Mouse (Mus musculus) neural tube, embryonic 13.5 days (tissue): Measurements from ENCODE around the gene Ralbp1. TPM values are rescaled to one million over a fixed set of nuclear protein-coding genes. Genes with fewer than 3 reads are reported as not detected.

Experiments
- ATAC-seq: fragments of 200-750 bp; cut with Nextera tagmentation; 2 replicates; pipeline ENCODE4 v1.8.0; 2017; ENCODE audit warnings: low read depth, mild to moderate bottlenecking, moderate TSS enrichment, moderate library complexity
- H3K27ac ChIP-seq: fragments of 300-500 bp; sonication (generic); replicated peaks from 2 replicates; pipeline ENCODE4 v1.5.1; 2015; ENCODE audit warnings: moderate library complexity, mild to moderate bottlenecking, inconsistent platforms
- H3K27me3 ChIP-seq: fragments of 300-500 bp; sonication (generic); 2 replicates; pipeline ENCODE4 v1.6.1; 2015; ENCODE audit warnings: mild to moderate bottlenecking, inconsistent platforms
- H3K36me3 ChIP-seq: fragments of 300-500 bp; sonication (generic); 2 replicates; pipeline ENCODE4 v1.6.1; 2015; ENCODE audit warnings: mild to moderate bottlenecking, inconsistent platforms
- H3K4me1 ChIP-seq: fragments of 300-500 bp; sonication (generic); replicated peaks from 2 replicates; pipeline ENCODE4 v1.6.1; 2015; ENCODE audit warnings: inconsistent platforms
- H3K4me2 ChIP-seq: fragments of 300-500 bp; sonication (generic); 2 replicates; pipeline ENCODE4 v1.6.1; 2015; ENCODE audit warnings: inconsistent platforms, mild to moderate bottlenecking, moderate library complexity
- H3K4me3 ChIP-seq: fragments of 300-500 bp; sonication (generic); 2 replicates; pipeline ENCODE4 v1.5.1; 2015; ENCODE audit warnings: mild to moderate bottlenecking, inconsistent platforms
- H3K9ac ChIP-seq: fragments of 300-500 bp; sonication (generic); 2 replicates; pipeline ENCODE4 v1.6.1; 2015; ENCODE audit warnings: moderate library complexity, mild to moderate bottlenecking, inconsistent platforms
- H3K9me3 ChIP-seq: fragments of 300-500 bp; sonication (generic); 2 replicates; pipeline ENCODE4 v1.6.1; 2016; ENCODE audit warnings: inconsistent platforms
- WGBS: fragments of 180-500 bp; shearing (Covaris S2); methylation state at CpG from one replicate; pipeline ENCODE4 v1.1.7; 2015; 5-methylcytosine and 5-hydroxymethylcytosine counted together
- polyA plus RNA-seq: library from polyadenylated mRNA; unstranded; fragments of >200 nt; fragmentation: Nextera tagmentation; extraction: Ambion mirVana; gene quantifications from 2 replicates; pipeline ENCODE4 v1.2.1, GENCODE M21; 2015

Ralbp1 gene
- polyA plus RNA-seq, 1 experiment from 2014 or later, result 57.7 TPM

DNA sequence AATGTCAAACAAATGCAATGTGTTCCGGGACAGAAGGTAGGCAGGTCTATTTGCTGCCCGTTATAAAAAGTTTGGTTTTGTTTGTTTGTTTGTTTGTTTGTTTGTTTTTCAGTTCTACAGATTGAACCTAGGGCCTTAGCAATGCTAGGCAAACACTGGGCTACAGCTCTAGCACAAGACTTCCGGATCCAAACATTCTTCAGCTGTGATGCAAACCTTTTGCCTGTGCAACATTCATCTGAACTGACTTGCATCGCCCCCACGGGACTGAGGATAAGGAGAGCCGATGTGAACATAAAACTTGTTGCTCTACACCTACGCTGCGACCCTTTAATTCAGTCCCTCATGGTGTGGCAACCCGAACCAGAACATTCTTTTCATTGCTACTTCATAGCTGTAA lies 973 bp upstream of the Ralbp1 start:
- no peak for ATAC-seq
- 72% methylated on average over 9 of the region's 9 CpGs for WGBS

GRCm38 (mm10) chr17:65885398-65885696 lies 251 bp downstream of the Ralbp1 start:
- Histone ChIP-seq H3K9ac (peak overlapping the region; percentile 83), H3K27me3 (no peaks in the 10 kb centered on the region), H3K4me3 (peak overlapping the region; percentile 98), H3K36me3 (no peaks in the 10 kb centered on the region), H3K4me1 (peaks cover 36% of the 10 kb centered on the region), H3K27ac (peak overlapping the region; percentile 98), H3K9me3 (no peaks in the 10 kb centered on the region), H3K4me2 (peak overlapping the region; percentile 74)
- under 1% methylated on average over 11 of the region's 11 CpGs for WGBS
- ATAC-seq, result no peak

More for the DNA sequence above, 973 bp upstream of the Ralbp1 start:
- Histone ChIP-seq H3K27me3 (no peaks in the 10 kb centered on the region), H3K9me3 (no peaks in the 10 kb centered on the region), H3K36me3 (no peaks in the 10 kb centered on the region), H3K4me3 (peak overlapping the region; percentile 98), H3K9ac (peak overlapping the region; percentile 83), H3K4me2 (peak overlapping the region; percentile 74), H3K4me1 (peaks cover 36% of the 10 kb centered on the region), H3K27ac (peak overlapping the region; percentile 98)

GRCm38 (mm10) chr17:65884691-65885397 lies 754 bp downstream of the Ralbp1 start:
- peak overlapping the region; percentile 98 for H3K4me3 ChIP-seq
- no peaks in the 10 kb centered on the region for H3K27me3 ChIP-seq
- H3K4me1 ChIP-seq, result peaks cover 36% of the 10 kb centered on the region
- under 1% methylated on average over 66 of the region's 67 CpGs for WGBS
- H3K9me3 ChIP-seq, result no peaks in the 10 kb centered on the region
- H3K36me3 ChIP-seq, result no peaks in the 10 kb centered on the region
- H3K27ac ChIP-seq, result peak overlapping the region; percentile 98
- ATAC-seq, result peak; percentile 99
- H3K9ac ChIP-seq, result peak overlapping the region; percentile 94
- H3K4me2 ChIP-seq, result peak overlapping the region; percentile 98

- peak overlapping the region; percentile 98 for H3K4me3 ChIP-seq
- H3K9me3 ChIP-seq, result no peaks in the 10 kb centered on the region
- H3K36me3 ChIP-seq, result no peaks in the 10 kb centered on the region
- WGBS, result under 1% methylated on average over 55 of the region's 56 CpGs
- peak; percentile 41 for ATAC-seq
- H3K27ac ChIP-seq, result peak overlapping the region; percentile 98
- H3K4me1 ChIP-seq, result peaks cover 36% of the 10 kb centered on the region
- peak overlapping the region; percentile 94 for H3K9ac ChIP-seq
- H3K4me2 ChIP-seq, result peak overlapping the region; percentile 98
- H3K27me3 ChIP-seq, result no peaks in the 10 kb centered on the region
These were observed 1.4 kb downstream of the Ralbp1 start for GRCm38 (mm10) chr17:65884061-65884669.

- no peaks in the 10 kb centered on the region for H3K9me3 ChIP-seq
- no peak overlapping the region for H3K27ac ChIP-seq
- H3K9ac ChIP-seq, result no peak overlapping the region
- H3K27me3 ChIP-seq, result no peaks in the 10 kb centered on the region
- 66% methylated on average over 6 of the region's 6 CpGs for WGBS
- no peak overlapping the region for H3K4me3 ChIP-seq
- H3K4me2 ChIP-seq, result no peak overlapping the region
- peaks cover 13% of the 10 kb centered on the region for H3K4me1 ChIP-seq
- ATAC-seq, result no peak
- H3K36me3 ChIP-seq, result 0 out of 2 replicates have a peak, but pooled peaks cover 3% of the 10 kb centered on the region
These were observed 8.6 kb downstream of the Ralbp1 start for GRCm38 (mm10) chr17:65877026-65877425.

DNA sequence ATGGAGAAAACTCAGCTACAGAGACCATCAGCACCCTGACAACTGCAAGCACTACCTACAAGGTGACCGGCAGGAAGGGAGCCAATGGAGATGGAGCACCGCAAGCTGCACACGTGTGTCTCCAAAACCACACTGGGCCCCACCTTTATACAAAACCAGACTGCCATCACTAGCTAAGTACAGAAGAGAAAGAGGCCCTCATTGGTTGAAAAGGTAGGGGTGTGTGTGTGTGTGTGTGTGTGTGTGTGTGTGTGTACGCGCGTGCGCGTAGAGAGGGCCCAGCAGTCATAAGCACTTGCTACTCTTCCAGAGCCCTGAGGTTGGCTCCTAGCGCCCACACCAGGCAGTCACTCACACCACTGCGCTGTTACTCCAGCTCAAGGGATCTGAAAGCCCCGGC lies 11.8 kb downstream of the Ralbp1 start:
- Histone ChIP-seq H3K4me2 (no peak overlapping the region), H3K27ac (no peak overlapping the region), H3K9ac (no peak overlapping the region), H3K4me3 (no peak overlapping the region), H3K27me3 (no peaks in the 10 kb centered on the region), H3K36me3 (0 out of 2 replicates have a peak, but pooled peaks cover 3% of the 10 kb centered on the region), H3K4me1 (peaks cover 16% of the 10 kb centered on the region), H3K9me3 (no peaks in the 10 kb centered on the region)
- 95% methylated on average over 11 of the region's 11 CpGs for WGBS
- no peak for ATAC-seq

DNA sequence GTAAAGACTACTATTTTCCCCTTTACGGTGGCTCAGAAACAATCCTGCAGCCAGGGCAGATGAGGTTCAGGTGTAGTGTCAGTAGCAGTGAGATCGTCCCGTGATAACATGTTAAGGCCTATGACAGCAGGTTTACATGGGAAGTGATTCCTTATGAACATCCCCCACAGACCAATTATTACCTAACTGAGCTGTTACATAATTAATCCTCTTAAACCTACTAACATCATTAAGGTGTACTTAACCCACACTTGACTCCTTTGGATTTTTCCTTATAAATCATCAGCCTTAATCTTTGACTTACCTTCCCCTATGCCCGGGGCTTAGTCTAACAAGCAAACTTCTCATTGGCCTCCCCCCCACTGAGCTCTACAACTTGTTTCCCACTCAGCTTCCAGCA lies 12.4 kb downstream of the Ralbp1 start:
- ATAC-seq, result no peak
- no peak overlapping the region for H3K27ac ChIP-seq
- H3K9ac ChIP-seq, result no peak overlapping the region
- 0 out of 2 replicates have a peak, but pooled peaks cover 3% of the 10 kb centered on the region for H3K36me3 ChIP-seq
- peaks cover 16% of the 10 kb centered on the region for H3K4me1 ChIP-seq
- H3K27me3 ChIP-seq, result no peaks in the 10 kb centered on the region
- WGBS, result 80% methylated on average over 4 of the region's 4 CpGs
- H3K4me2 ChIP-seq, result no peak overlapping the region
- no peaks in the 10 kb centered on the region for H3K9me3 ChIP-seq
- H3K4me3 ChIP-seq, result no peak overlapping the region

- H3K27ac ChIP-seq, result peak overlapping the region; percentile 14; the same call in 1 of the 2 replicates
- no peaks in the 10 kb centered on the region for H3K27me3 ChIP-seq
- H3K4me1 ChIP-seq, result peaks cover 16% of the 10 kb centered on the region
- no peak overlapping the region for H3K9ac ChIP-seq
- H3K9me3 ChIP-seq, result no peaks in the 10 kb centered on the region
- no peak overlapping the region for H3K4me3 ChIP-seq
- 39% methylated on average over 6 of the region's 6 CpGs for WGBS
- no peaks in the 10 kb centered on the region for H3K36me3 ChIP-seq
- H3K4me2 ChIP-seq, result no peak overlapping the region
- ATAC-seq, result 0 out of 2 replicates have a peak, but pooled peaks have one; percentile 25
These were observed 12.9 kb downstream of the Ralbp1 start for GRCm38 (mm10) chr17:65872652-65873051.

DNA sequence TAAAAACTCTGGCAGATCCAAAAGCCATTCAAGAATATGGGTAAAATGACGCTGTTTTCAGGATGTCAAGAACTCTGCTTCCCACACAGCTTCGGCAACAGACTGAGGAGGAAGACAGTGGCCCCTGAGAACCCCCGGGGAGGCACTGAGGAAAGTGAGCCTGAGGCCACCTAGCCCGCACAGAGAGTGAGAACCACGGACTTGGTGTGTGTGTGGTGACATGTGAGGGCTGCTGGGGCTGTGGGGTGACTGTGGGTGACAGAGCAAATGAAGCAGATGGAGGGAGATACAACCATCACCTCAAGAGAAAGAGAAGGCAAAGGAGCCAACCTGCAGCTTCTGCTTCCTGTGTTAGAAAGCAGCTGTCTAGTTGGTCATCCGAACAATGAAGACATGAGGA lies 13.5 kb downstream of the Ralbp1 start:
- no peak for ATAC-seq
- H3K27ac ChIP-seq, result peak overlapping the region; percentile 14
- H3K36me3 ChIP-seq, result peaks cover 6% of the 10 kb centered on the region
- no peak overlapping the region for H3K9ac ChIP-seq
- H3K4me3 ChIP-seq, result no peak overlapping the region
- peaks cover 16% of the 10 kb centered on the region for H3K4me1 ChIP-seq
- H3K4me2 ChIP-seq, result no peak overlapping the region
- WGBS, result 65% methylated on average over 6 of the region's 6 CpGs
- H3K27me3 ChIP-seq, result no peaks in the 10 kb centered on the region
- H3K9me3 ChIP-seq, result no peaks in the 10 kb centered on the region

DNA sequence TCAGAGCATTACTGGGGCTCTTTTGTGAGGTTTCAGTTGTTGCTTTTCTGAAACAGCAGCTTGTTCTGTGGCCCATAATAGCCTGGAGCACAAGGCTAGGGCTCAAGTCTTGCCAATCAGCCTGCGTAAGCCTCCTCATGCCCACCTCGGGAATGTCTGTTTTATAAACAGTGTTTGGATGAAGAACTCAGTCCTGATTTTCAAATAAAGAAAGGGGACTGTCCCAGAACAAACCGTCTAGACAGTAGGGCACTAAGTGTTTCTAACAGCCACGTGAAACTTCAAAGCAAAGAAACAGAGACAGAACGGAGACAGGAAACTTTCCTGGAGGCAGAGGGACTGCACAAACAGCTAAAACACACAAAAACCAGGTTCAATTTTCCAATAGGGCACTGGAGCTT lies 14.0 kb downstream of the Ralbp1 start:
- no peaks in the 10 kb centered on the region for H3K27me3 ChIP-seq
- no peak overlapping the region for H3K4me3 ChIP-seq
- peaks cover 8% of the 10 kb centered on the region for H3K36me3 ChIP-seq
- H3K4me1 ChIP-seq, result peaks cover 16% of the 10 kb centered on the region
- ATAC-seq, result no peak
- H3K27ac ChIP-seq, result peak overlapping the region; percentile 14
- no peak overlapping the region for H3K9ac ChIP-seq
- WGBS, result 58% methylated on average over 5 of the region's 5 CpGs
- H3K9me3 ChIP-seq, result no peaks in the 10 kb centered on the region
- H3K4me2 ChIP-seq, result no peak overlapping the region

- Histone ChIP-seq H3K9me3 (no peaks in the 10 kb centered on the region), H3K4me2 (no peak overlapping the region), H3K27ac (no peak overlapping the region), H3K27me3 (no peaks in the 10 kb centered on the region), H3K4me1 (peaks cover 16% of the 10 kb centered on the region), H3K9ac (no peak overlapping the region), H3K4me3 (no peak overlapping the region), H3K36me3 (peaks cover 16% of the 10 kb centered on the region)
- WGBS, result 43% methylated on average over 4 of the region's 4 CpGs
- ATAC-seq, result no peak
These were observed 15.5 kb downstream of the Ralbp1 start for GRCm38 (mm10) chr17:65870146-65870545.

- no peaks in the 10 kb centered on the region for H3K27me3 ChIP-seq
- peaks cover 16% of the 10 kb centered on the region for H3K4me1 ChIP-seq
- no peaks in the 10 kb centered on the region for H3K9me3 ChIP-seq
- H3K9ac ChIP-seq, result no peak overlapping the region
- ATAC-seq, result no peak
- H3K36me3 ChIP-seq, result peaks cover 16% of the 10 kb centered on the region
- no peak overlapping the region for H3K4me2 ChIP-seq
- no peak overlapping the region for H3K4me3 ChIP-seq
- H3K27ac ChIP-seq, result no peak overlapping the region
- 93% methylated on average over 10 of the region's 10 CpGs for WGBS
These were observed 15.9 kb downstream of the Ralbp1 start for GRCm38 (mm10) chr17:65869720-65870119.
